Mouse (Mus musculus) forebrain, embryonic 10.5 days (tissue): ENCODE data around the gene Gm20532. TPM values are rescaled to one million over a fixed set of nuclear protein-coding genes. Genes with fewer than 3 reads are reported as not detected.
"Not testable (repeated sequence)": the region's sequence is repeated elsewhere in the genome, so short reads cannot be mapped to it uniquely, and the experiment has no call there.

Experiments
- DNase-seq: peaks from one replicate; pipeline ENCODE4 v3.0.0-alpha.2; 2017; ENCODE audit warnings: low spot score; ENCODE audit errors: extremely low spot score
- H3K27ac ChIP-seq: fragments of 300-500 bp; sonication (generic); 2 replicates; pipeline ENCODE4 v1.5.1; 2016; ENCODE audit warnings: mild to moderate bottlenecking
- H3K27me3 ChIP-seq: fragments of 300-500 bp; sonication (generic); 2 replicates; pipeline ENCODE4 v1.6.1; 2016; ENCODE audit warnings: mild to moderate bottlenecking; ENCODE audit not compliant: poor library complexity, severe bottlenecking
- H3K36me3 ChIP-seq: fragments of 300-500 bp; sonication (generic); replicated peaks from 2 replicates; pipeline ENCODE4 v1.6.1; 2016; ENCODE audit warnings: mild to moderate bottlenecking, moderate library complexity
- H3K4me1 ChIP-seq: fragments of 300-500 bp; sonication (generic); 2 replicates; pipeline ENCODE4 v1.6.1; 2016
- H3K4me3 ChIP-seq: fragments of 300-500 bp; sonication (generic); 2 replicates; pipeline ENCODE4 v1.5.1; 2016; ENCODE audit warnings: mild to moderate bottlenecking, moderate library complexity
- H3K9me3 ChIP-seq: fragments of 300-500 bp; sonication (generic); 2 replicates; pipeline ENCODE4 v1.6.1; 2016; ENCODE audit warnings: mild to moderate bottlenecking, moderate library complexity
- WGBS: fragments of 180-500 bp; shearing (Covaris S2); methylation state at CpG from one replicate; pipeline ENCODE4 v1.1.7; 2016; 5-methylcytosine and 5-hydroxymethylcytosine counted together
- microRNA counts: library from miRNA; unstranded; fragments of <30 nt; microRNA quantifications from one replicate; lab custom pipeline; 2017
- microRNA-seq: library from miRNA; unstranded; fragments of <30 nt; microRNA quantifications from one replicate; pipeline ENCODE4, GENCODE M21; 2017
- polyA plus RNA-seq: library from polyadenylated mRNA; unstranded; fragments of >200 nt; fragmentation: Nextera tagmentation; extraction: Ambion mirVana; gene quantifications from 2 replicates; pipeline ENCODE4 v1.2.1, GENCODE M21; 2016

Gm20532 gene
- polyA plus RNA-seq, 1 experiment from 2014 or later, result not detected

DNA sequence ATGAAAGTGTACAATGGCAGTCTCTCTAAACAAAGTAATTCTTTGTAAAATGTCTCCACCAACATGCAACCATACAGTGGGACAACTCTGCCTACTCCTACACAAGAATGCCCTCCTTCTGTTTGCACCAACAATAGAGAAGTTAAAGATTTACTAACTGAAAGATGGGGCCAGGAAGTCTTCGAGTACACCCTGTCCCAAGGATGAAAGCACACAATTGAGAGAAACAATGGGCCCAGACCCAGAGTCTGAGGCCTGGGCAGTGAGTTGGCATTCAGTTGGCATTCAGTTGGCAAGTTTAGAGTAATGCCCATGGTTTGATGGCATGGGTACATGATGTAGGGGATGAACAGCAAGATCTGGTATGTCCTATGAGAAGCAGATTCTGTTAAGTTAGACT is 68.2 kb downstream of the Gm20532 start:
- no peak overlapping the region for H3K27ac ChIP-seq
- no peaks in the 10 kb centered on the region for H3K36me3 ChIP-seq
- no peaks in the 10 kb centered on the region for H3K27me3 ChIP-seq
- 76% methylated on average over 1 of the region's 1 CpGs for WGBS
- no peaks in the 10 kb centered on the region; the same call in 1 of the 2 replicates for H3K9me3 ChIP-seq
- DNase-seq, result no peak
- no peak overlapping the region for H3K4me3 ChIP-seq
- H3K4me1 ChIP-seq, result no peaks in the 10 kb centered on the region

DNA sequence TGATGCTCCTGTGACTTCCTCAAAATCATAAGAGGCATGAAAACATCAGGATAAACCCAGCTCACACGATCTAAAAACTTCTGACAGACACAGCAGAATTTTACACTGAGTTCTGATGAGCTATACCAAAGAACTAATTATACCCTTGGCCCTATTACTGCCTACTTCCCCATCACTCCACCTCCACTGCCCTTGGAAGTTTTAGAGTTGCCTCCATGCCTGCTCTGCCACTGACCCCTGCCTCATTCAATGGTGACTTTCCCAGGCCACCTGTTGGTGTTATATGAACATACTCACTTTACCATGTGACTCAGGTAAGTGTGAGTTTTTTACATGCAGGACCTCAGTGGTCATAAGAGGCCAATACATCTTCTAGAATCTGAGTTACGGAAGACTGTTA is 71.0 kb downstream of the Gm20532 start:
- Histone ChIP-seq H3K9me3 (no peaks in the 10 kb centered on the region; the same call in 1 of the 2 replicates), H3K27me3 (peaks cover 11% of the 10 kb centered on the region; the same call in 1 of the 2 replicates), H3K4me1 (peaks cover 12% of the 10 kb centered on the region), H3K27ac (no peak overlapping the region), H3K4me3 (no peak overlapping the region), H3K36me3 (no peaks in the 10 kb centered on the region)
- 82% methylated on average over 2 of the region's 2 CpGs for WGBS
- DNase-seq, result no peak

- WGBS, result 2% methylated on average over 17 of the region's 20 CpGs
- no peak for DNase-seq
- Histone ChIP-seq H3K4me1 (peaks cover 12% of the 10 kb centered on the region), H3K9me3 (no peaks in the 10 kb centered on the region; the same call in 1 of the 2 replicates), H3K27me3 (peaks cover 21% of the 10 kb centered on the region), H3K36me3 (no peaks in the 10 kb centered on the region), H3K4me3 (peak overlapping the region; percentile 48), H3K27ac (no peak overlapping the region)
These were observed 74.8 kb downstream of the Gm20532 start for GRCm38 (mm10) chr2:26661143-26661752.

DNA sequence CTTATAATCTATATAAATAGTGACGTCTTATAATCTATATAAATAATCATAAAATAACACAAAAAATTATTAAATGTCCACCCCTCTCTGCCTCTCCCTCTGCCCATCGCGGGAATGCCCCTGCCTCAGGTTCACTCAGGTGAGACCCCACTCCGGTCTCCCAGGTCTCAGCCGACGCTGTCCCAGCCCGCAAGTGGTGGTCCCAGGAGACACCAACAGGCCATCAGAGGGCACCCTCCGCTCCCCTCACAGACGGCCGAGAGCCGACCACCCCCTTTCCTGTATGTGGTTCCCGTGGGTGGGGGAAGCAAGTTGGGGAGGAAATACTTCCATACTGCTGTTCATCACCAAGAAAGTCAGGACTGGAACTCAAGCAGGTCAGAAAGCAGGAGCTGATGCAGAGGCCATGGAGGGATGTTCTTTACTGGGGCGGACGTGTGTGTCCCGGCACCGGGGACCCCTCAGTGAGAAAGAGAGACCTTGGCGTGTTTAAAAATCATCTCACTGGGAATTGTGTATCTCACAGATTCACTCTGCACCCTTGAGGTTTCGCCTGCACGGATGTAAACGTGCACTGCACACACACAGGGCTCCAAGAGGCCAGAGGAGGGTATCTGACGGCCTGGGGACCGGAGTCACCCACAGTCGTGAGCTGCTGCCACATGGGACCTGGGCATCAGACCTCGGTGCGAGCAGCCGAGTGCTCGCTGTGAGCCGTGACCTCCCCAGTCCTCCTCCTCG is 75.5 kb downstream of the Gm20532 start:
- Histone ChIP-seq H3K36me3 (no peaks in the 10 kb centered on the region), H3K4me1 (peaks cover 12% of the 10 kb centered on the region), H3K27ac (no peak overlapping the region), H3K4me3 (peak overlapping the region; percentile 48), H3K27me3 (peaks cover 21% of the 10 kb centered on the region), H3K9me3 (no peaks in the 10 kb centered on the region; the same call in 1 of the 2 replicates)
- 48% methylated on average over 29 of the region's 29 CpGs for WGBS
- no peak for DNase-seq

DNA sequence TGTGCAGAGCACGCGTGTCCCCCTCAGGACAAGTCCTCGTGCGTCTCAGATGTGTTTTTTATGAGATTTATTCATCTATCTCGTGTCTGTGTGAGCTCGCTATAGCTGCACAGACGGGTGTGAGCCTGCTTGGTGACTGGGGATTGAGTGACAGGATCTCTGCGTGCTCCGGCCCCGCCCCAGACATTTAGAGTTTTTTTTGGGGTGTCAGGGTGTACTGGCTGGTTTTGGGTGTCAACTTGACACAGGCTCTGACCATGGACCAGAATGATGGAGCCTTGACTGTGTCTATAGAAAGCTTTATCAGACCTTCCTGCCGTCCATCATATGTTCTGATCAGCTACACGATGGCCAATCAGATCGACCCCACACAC is 76.1 kb downstream of the Gm20532 start:
- Histone ChIP-seq H3K27me3 (peaks cover 21% of the 10 kb centered on the region), H3K27ac (no peak overlapping the region), H3K9me3 (no peaks in the 10 kb centered on the region; the same call in 1 of the 2 replicates), H3K4me3 (no peak overlapping the region), H3K4me1 (peaks cover 12% of the 10 kb centered on the region), H3K36me3 (no peaks in the 10 kb centered on the region)
- DNase-seq, result no peak
- 88% methylated on average over 13 of the region's 13 CpGs for WGBS

GRCm38 (mm10) chr2:26663112-26663511 is 76.7 kb downstream of the Gm20532 start:
- H3K4me3 ChIP-seq, result no peak overlapping the region
- peaks cover 12% of the 10 kb centered on the region for H3K4me1 ChIP-seq
- H3K36me3 ChIP-seq, result no peaks in the 10 kb centered on the region
- no peaks in the 10 kb centered on the region; the same call in 1 of the 2 replicates for H3K9me3 ChIP-seq
- DNase-seq, result no peak
- peaks cover 21% of the 10 kb centered on the region for H3K27me3 ChIP-seq
- WGBS, result 86% methylated on average over 10 of the region's 10 CpGs
- no peak overlapping the region for H3K27ac ChIP-seq

GRCm38 (mm10) chr2:26663551-26663950 is 77.1 kb downstream of the Gm20532 start:
- H3K27ac ChIP-seq, H3K9me3 ChIP-seq, H3K36me3 ChIP-seq, H3K4me3 ChIP-seq: not testable (repeated sequence)
- Histone ChIP-seq H3K27me3 (peaks cover 21% of the 10 kb centered on the region), H3K4me1 (peaks cover 12% of the 10 kb centered on the region)
- DNase-seq, result peak; percentile 43
- WGBS, result 91% methylated on average over 1 of the region's 1 CpGs

DNA sequence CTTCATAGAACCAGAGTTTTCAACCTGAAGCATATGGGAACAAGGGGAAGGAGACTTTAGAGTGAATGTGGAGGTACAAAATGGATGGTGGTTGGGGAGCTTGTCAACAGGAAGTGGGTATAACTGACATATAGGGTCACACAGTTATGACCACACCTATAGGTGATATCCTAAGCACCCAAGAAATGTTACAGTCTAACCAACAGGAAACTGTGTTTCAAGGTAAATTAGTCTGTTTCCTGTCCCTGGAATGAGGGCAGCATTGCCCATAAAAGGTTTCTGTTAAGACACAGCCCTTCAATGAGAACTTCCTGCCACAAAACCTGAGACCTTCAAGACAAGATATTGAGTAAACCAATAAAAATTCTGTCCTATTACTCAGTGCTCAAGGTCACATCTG is 82.3 kb downstream of the Gm20532 start:
- Histone ChIP-seq H3K36me3 (no peaks in the 10 kb centered on the region), H3K9me3 (no peaks in the 10 kb centered on the region), H3K4me1 (no peaks in the 10 kb centered on the region), H3K27me3 (no peaks in the 10 kb centered on the region), H3K27ac (no peak overlapping the region), H3K4me3 (no peak overlapping the region)
- no peak for DNase-seq

DNA sequence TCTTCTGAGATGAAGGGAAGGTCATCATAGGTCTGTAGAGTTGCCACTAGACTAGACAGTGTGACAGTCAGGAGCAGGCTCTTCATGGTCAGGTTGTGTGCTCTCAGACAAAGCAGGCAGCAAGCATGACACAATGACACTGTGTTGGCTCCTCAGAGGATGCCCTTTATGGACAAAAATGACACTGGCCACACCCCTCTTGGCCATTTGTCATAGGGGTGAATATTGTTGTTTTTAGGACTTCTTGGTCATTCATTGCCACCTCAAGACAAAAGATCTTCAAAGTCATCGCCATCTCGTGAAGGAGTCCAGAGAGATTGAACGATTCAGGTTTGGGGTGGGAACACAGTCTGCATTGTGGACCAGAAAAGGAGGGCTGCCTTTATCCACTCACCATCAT is 84.7 kb downstream of the Gm20532 start, which contains the start of gene Lcn4:
Gene Lcn4 (minus strand): TSS at position 101 of the 400 bp plus-strand sequence.
- DNase-seq, result no peak
- H3K4me3 ChIP-seq, result no peak within 1 kb of the TSS
- no peaks in the 10 kb centered on the region for H3K4me1 ChIP-seq
- no peaks in the 10 kb centered on the region for H3K9me3 ChIP-seq
- no peaks in the 10 kb centered on the region for H3K27me3 ChIP-seq
- no peaks in the 10 kb centered on the region for H3K36me3 ChIP-seq
- 90% methylated on average over 3 of the region's 3 CpGs for WGBS
- H3K27ac ChIP-seq, result no peak within 1 kb of the TSS

MicroRNAs encoded within 50 kb of the gene (microRNA counts, 519-probe panel; counts per million panel counts)
- microRNA mmu-miR-126-3p (lab: Ali Mortazavi, UCI) (8,151 counts per million, percentile 98 among the panel's probes with 10 or more counts), microRNA mmu-miR-126-5p (lab: Ali Mortazavi, UCI) (4,167 counts per million, percentile 77 among the panel's probes with 10 or more counts)

Small RNAs within 50 kb of the gene (microRNA-seq; reads per million reads assigned to microRNA genes)
- gene Mir126a (2.1 reads per million), gene Mir126b (not detected)

Other genes starting within 250 kb of the Gm20532 start
- 33.8 and 37.2 TPM in 2 replicates for gene Dnlz, start 234.5 kb upstream of the Gm20532 start, polyA plus RNA-seq
- 1.00 and 1.2 TPM in 2 replicates for gene Card9, start 225.7 kb upstream of the Gm20532 start, polyA plus RNA-seq
- gene Snapc4, start 206.0 kb upstream of the Gm20532 start, polyA plus RNA-seq, result 37.8 and 38.9 TPM in 2 replicates
- 127 and 128 TPM in 2 replicates for gene Entr1, start 197.3 kb upstream of the Gm20532 start, polyA plus RNA-seq
- gene Pmpca, start 197.3 kb upstream of the Gm20532 start, polyA plus RNA-seq, result 151 and 156 TPM in 2 replicates
- gene Inpp5e, start 177.4 kb upstream of the Gm20532 start, polyA plus RNA-seq, result 24.6 and 25.5 TPM in 2 replicates
- gene Sec16a, start 141.4 kb upstream of the Gm20532 start, polyA plus RNA-seq, result 27.0 and 29.8 TPM in 2 replicates
- gene Notch1, start 70.0 kb upstream of the Gm20532 start, polyA plus RNA-seq, result 25.4 and 26.7 TPM in 2 replicates
- 89.9 and 96.4 TPM in 2 replicates for gene Egfl7, start 6.6 kb upstream of the Gm20532 start, polyA plus RNA-seq
- 10.1 and 10.2 TPM in 2 replicates for gene Agpat2, start 17.8 kb downstream of the Gm20532 start, polyA plus RNA-seq
- gene Fam69b, start 41.8 kb downstream of the Gm20532 start, polyA plus RNA-seq, result 44.1 and 49.4 TPM in 2 replicates
- gene Lcn4, start 84.6 kb downstream of the Gm20532 start, polyA plus RNA-seq, result not detected in 2 replicates